8 mouse cellular contexts compared by ENCODE assay signal in the genomic region with DNA sequence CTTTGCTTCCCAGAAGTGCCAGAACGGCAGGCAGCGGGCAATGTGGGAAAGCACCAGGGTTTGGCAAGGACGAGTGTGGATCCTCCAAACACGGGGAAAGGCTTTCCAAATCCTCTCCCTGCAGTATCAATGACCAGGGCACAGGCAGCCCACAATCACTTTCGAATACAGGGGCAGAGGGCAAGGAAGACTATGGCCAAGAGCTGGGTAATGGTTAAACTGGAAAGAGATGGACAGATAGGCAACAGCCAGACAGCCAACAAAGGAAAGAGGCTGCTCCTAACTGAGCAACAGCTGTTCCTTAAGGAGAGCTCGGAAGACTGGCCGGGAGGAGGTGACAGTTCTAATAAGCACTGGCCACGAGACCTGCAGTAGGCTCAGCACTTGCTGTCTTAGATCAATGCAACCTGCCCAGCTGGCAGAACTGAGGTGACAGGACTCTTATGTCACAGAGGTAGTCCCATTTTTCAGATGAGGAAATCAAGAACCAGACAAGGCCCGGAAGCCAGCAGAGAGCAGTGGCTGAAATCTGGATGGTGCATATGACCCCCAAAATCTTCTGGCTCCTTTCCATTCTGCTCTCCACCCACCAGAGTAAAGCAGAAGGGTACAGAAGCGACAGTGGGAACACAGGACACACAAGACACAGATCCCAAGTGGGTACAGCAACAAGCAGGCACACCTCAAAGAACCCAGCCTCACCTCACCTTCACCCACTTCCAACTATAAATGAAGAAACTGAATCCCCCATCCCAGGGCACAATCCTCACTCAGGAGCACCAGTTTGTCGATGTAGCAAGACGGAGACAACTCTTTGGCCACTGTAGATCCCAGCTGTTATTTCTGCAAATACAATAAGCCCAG. TPM values are rescaled to one million over a fixed set of nuclear protein-coding genes. Genes with fewer than 3 reads are reported as not detected.
A peak's percentile ranks its signal among the peaks of the same experiment; 100 is the strongest.
DNase-seq lines count a peak whose midpoint lies in the region; ATAC-seq and TF ChIP-seq lines count a peak whose summit lies in the region.

No protein-coding gene starts in this region.

- TF ChIP-seq POLR2A in ES-Bruce4 (IDR thresholded peaks at IDR 0.05; ENCODE audit: insufficient read depth, low read length): no peak
- no peak for TF ChIP-seq POLR2A in cerebellum, adult 2 months (IDR thresholded peaks at IDR 0.05; ENCODE audit: borderline replicate concordance, insufficient read depth, low read length)

- DNase-seq in gastrocnemius, adult 2 months: no peak
- no peak for DNase-seq in gastrocnemius, postnatal 25 days
- no peak for DNase-seq in liver, embryonic 14.5 days (ENCODE audit: low read depth in 3 of 3, low spot score in 3 of 3)
- DNase-seq in cerebellum, adult 2 months: no peak
- DNase-seq in thymus, postnatal 10 days (ENCODE audit: low spot score in 2 of 2): no peak
- DNase-seq in gastrocnemius, postnatal 10 days: no peak

- ATAC-seq in hindbrain, embryonic 13.5 days (ENCODE audit: low FRiP score): no peak
- ATAC-seq in liver, embryonic 14.5 days (ENCODE audit: insufficient read depth): no peak

- H3K27me3 ChIP-seq in ES-Bruce4 (ENCODE audit: control insufficient read depth, insufficient read depth, low read length, poor library complexity, severe bottlenecking): no peaks in the 10 kb centered on the region
- H3K27me3 ChIP-seq in hindbrain, embryonic 13.5 days: no peaks in the 10 kb centered on the region
- H3K27me3 ChIP-seq in liver, embryonic 14.5 days (ENCODE audit: control insufficient read depth, insufficient read depth, low read length): no peaks in the 10 kb centered on the region
- no peaks in the 10 kb centered on the region for H3K27me3 ChIP-seq in cerebellum, adult 2 months (ENCODE audit: control insufficient read depth, insufficient read depth, low read length)

- TF ChIP-seq CTCF in gastrocnemius, adult 2 months (IDR thresholded peaks at IDR 0.05): no peak
- no peak for TF ChIP-seq CTCF in ES-Bruce4 (IDR thresholded peaks at IDR 0.05; ENCODE audit: low read depth, low read length)
- no peak for TF ChIP-seq CTCF in liver, embryonic 14.5 days (IDR thresholded peaks at IDR 0.05; ENCODE audit: low read depth)
- TF ChIP-seq CTCF in cerebellum, adult 2 months (IDR thresholded peaks at IDR 0.05; ENCODE audit: borderline replicate concordance, insufficient read depth, low read depth, low read length): no peak

- H3K4me3 ChIP-seq in gastrocnemius, adult 2 months: peak overlapping the region; percentile 82
- peak overlapping the region; percentile 96 for H3K4me3 ChIP-seq in ES-Bruce4 (ENCODE audit: low read depth, low read length)
- peak overlapping the region; percentile 92 for H3K4me3 ChIP-seq in hindbrain, embryonic 13.5 days
- peak overlapping the region; percentile 80 to 87 for H3K4me3 ChIP-seq in liver, embryonic 14.5 days (ENCODE audit: insufficient read depth in 1 of 2, low read depth in 2 of 2, low read length in 2 of 2)
- H3K4me3 ChIP-seq in cerebellum, adult 2 months (replicated peaks; ENCODE audit: insufficient read depth, low read depth, low read length): no peak overlapping the region

- H3K36me3 ChIP-seq in ES-Bruce4 (ENCODE audit: control insufficient read depth, insufficient read depth, low read length, poor library complexity, severe bottlenecking): peaks cover 57% of the 10 kb centered on the region
- peaks cover 53% of the 10 kb centered on the region for H3K36me3 ChIP-seq in hindbrain, embryonic 13.5 days
- H3K36me3 ChIP-seq in liver, embryonic 14.5 days (replicated peaks; ENCODE audit: control insufficient read depth, insufficient read depth, low read depth): peaks cover 46% of the 10 kb centered on the region

- no peaks in the 10 kb centered on the region for H3K4me1 ChIP-seq in ES-Bruce4 (ENCODE audit: control insufficient read depth, insufficient read depth, low read length)
- peaks cover 27% of the 10 kb centered on the region for H3K4me1 ChIP-seq in hindbrain, embryonic 13.5 days (replicated peaks)
- peaks cover 3 to 20% of the 10 kb centered on the region in 2 experiments for H3K4me1 ChIP-seq in liver, embryonic 14.5 days (replicated peaks; ENCODE audit: control insufficient read depth in 2 of 2, insufficient read depth in 2 of 2, low read length in 1 of 2)
- H3K4me1 ChIP-seq in cerebellum, adult 2 months (ENCODE audit: control insufficient read depth, insufficient read depth, low read length): peaks cover 4% of the 10 kb centered on the region; the same call in 1 of the 2 replicates

- H3K9me3 ChIP-seq in ES-Bruce4 (replicated peaks; ENCODE audit: control insufficient read depth, insufficient read depth, low read length, poor library complexity, severe bottlenecking): no peaks in the 10 kb centered on the region
- no peaks in the 10 kb centered on the region for H3K9me3 ChIP-seq in hindbrain, embryonic 13.5 days
- H3K9me3 ChIP-seq in liver, embryonic 14.5 days (ENCODE audit: control insufficient read depth, low read length): no peaks in the 10 kb centered on the region

- 71% methylated on average over 12 of the region's 12 CpGs for WGBS in hindbrain, embryonic 13.5 days
- 53% methylated on average over 12 of the region's 12 CpGs for WGBS in liver, embryonic 14.5 days (ENCODE audit: insufficient replicate concordance)
- 24% methylated on average over 12 of the region's 12 CpGs for WGBS in cerebellum, adult 2 months

- H3K4me2 ChIP-seq in hindbrain, embryonic 13.5 days: peak overlapping the region; percentile 90
- H3K4me2 ChIP-seq in liver, embryonic 14.5 days (ENCODE audit: low read depth): peak overlapping the region; percentile 75

- no peak for TF ChIP-seq EP300 in ES-Bruce4 (IDR thresholded peaks at IDR 0.05; ENCODE audit: insufficient read depth, low read depth, low read length)
- no peak for TF ChIP-seq EP300 in liver, embryonic 14.5 days (IDR thresholded peaks at IDR 0.05; ENCODE audit: low read depth)

- H3K9ac ChIP-seq in ES-Bruce4 (ENCODE audit: low read depth, poor library complexity, severe bottlenecking): peak overlapping the region; percentile 95
- H3K9ac ChIP-seq in hindbrain, embryonic 13.5 days: peak overlapping the region; percentile 94
- H3K9ac ChIP-seq in liver, embryonic 14.5 days (replicated peaks): peak overlapping the region; percentile 84

- no peak overlapping the region for H3K27ac ChIP-seq in gastrocnemius, adult 2 months
- no peak overlapping the region for H3K27ac ChIP-seq in ES-Bruce4 (ENCODE audit: insufficient read depth, low read length)
- no peak overlapping the region; the same call in 1 of the 2 replicates for H3K27ac ChIP-seq in hindbrain, embryonic 13.5 days
- no peak overlapping the region for H3K27ac ChIP-seq in liver, embryonic 14.5 days
- no peak overlapping the region for H3K27ac ChIP-seq in cerebellum, adult 2 months (ENCODE audit: insufficient read depth, low read length)

- intact Hi-C loops in gastrocnemius, adult 2 months (cut with DNase I): no loop called here

RNA-seq across cellular contexts. Expression of gene Snhg11, which starts 15.4 kb away (rescaled TPM):
- under 1 TPM in 1 of 2 experiments, not detected in 1; 0.17 TPM for total RNA-seq in gastrocnemius, adult 2 months (2021)
- total RNA-seq in gastrocnemius, postnatal 25 days (2021): under 1 TPM in 1 of 2 experiments, not detected in 1; 0.11 TPM
- 39.8 and 41.0 TPM in 2 replicates for polyA plus RNA-seq in ES-Bruce4 (2011; ENCODE audit: insufficient read depth, insufficient read length, low read depth, missing spikeins)
- polyA plus RNA-seq in hindbrain, embryonic 13.5 days (2015; fragmentation: Nextera tagmentation; extraction: Ambion mirVana): 518 and 582 TPM in 2 replicates
- 2.0 and 2.4 TPM in 2 replicates for polyA plus RNA-seq in liver, embryonic 14.5 days (2012; rRNA removed)
- polyA plus RNA-seq in liver, embryonic 14.5 days (2014; fragmentation: Nextera tagmentation; extraction: Ambion mirVana): 0.42 and 0.63 TPM in 2 replicates
- 1,048 and 1,100 TPM in 2 replicates for polyA plus RNA-seq in cerebellum, adult 2 months (2012; rRNA removed)
- 1 to 10 TPM in 1 of 2 experiments, under 1 TPM in 1; 0.68 to 1.1 TPM for total RNA-seq in gastrocnemius, postnatal 10 days (2021)

RNA-seq across cellular contexts. Expression of gene Ralgapb, which starts 49.7 kb away (rescaled TPM):
- total RNA-seq in gastrocnemius, adult 2 months (2021): 10 to 100 TPM; 27.9 to 38.2 TPM
- 10 to 100 TPM; 21.6 to 25.2 TPM for total RNA-seq in gastrocnemius, postnatal 25 days (2021)
- polyA plus RNA-seq in ES-Bruce4 (2011; ENCODE audit: insufficient read depth, insufficient read length, low read depth, missing spikeins): 54.6 and 57.7 TPM in 2 replicates
- polyA plus RNA-seq in hindbrain, embryonic 13.5 days (2015; fragmentation: Nextera tagmentation; extraction: Ambion mirVana): 22.8 and 25.5 TPM in 2 replicates
- polyA plus RNA-seq in liver, embryonic 14.5 days (2012; rRNA removed): 3.4 and 4.7 TPM in 2 replicates
- 5.5 and 5.6 TPM in 2 replicates for polyA plus RNA-seq in liver, embryonic 14.5 days (2014; fragmentation: Nextera tagmentation; extraction: Ambion mirVana)
- 53.3 and 54.4 TPM in 2 replicates for polyA plus RNA-seq in cerebellum, adult 2 months (2012; rRNA removed)
- 10 to 100 TPM; 19.1 to 26.0 TPM for total RNA-seq in gastrocnemius, postnatal 10 days (2021)

RNA-seq across cellular contexts. Expression of gene Lbp, which starts 53.7 kb away (rescaled TPM):
- 1 to 10 TPM; 5.2 to 7.1 TPM for total RNA-seq in gastrocnemius, adult 2 months (2021)
- total RNA-seq in gastrocnemius, postnatal 25 days (2021): 10 to 100 TPM in 1 of 2 experiments, 1 to 10 TPM in 1; 4.7 to 11.1 TPM
- 0.43 and 0.46 TPM in 2 replicates for polyA plus RNA-seq in ES-Bruce4 (2011; ENCODE audit: insufficient read depth, insufficient read length, low read depth, missing spikeins)
- 2.6 and 2.8 TPM in 2 replicates for polyA plus RNA-seq in hindbrain, embryonic 13.5 days (2015; fragmentation: Nextera tagmentation; extraction: Ambion mirVana)
- polyA plus RNA-seq in liver, embryonic 14.5 days (2012; rRNA removed): 22.9 and 26.4 TPM in 2 replicates
- polyA plus RNA-seq in liver, embryonic 14.5 days (2014; fragmentation: Nextera tagmentation; extraction: Ambion mirVana): 31.6 and 33.5 TPM in 2 replicates
- polyA plus RNA-seq in cerebellum, adult 2 months (2012; rRNA removed): 2.8 and 9.2 TPM in 2 replicates
- 10 to 100 TPM; 10.8 to 11.1 TPM for total RNA-seq in gastrocnemius, postnatal 10 days (2021)

Comparison
In these comparisons a context has a peak if more than half of its experiments do, and no peak if none do; other contexts are left out.
1. RNA of gene Snhg11, which starts 15.4 kb away (polyA plus RNA-seq): 1,048 to 1,100 TPM in cerebellum, adult 2 months, 518 to 582 TPM in hindbrain, embryonic 13.5 days and 39.8 to 41.0 TPM in ES-Bruce4; 0.42 to 2.4 TPM in liver, embryonic 14.5 days; every median in the first group is over 10 times any median in the second.
2. Peak in every context shown above with its lines, with median percentiles within 50 percentile points of each other: H3K9ac ChIP-seq.